Mouse (Mus musculus): ENCODE data around the gene Dclk1. TPM values are rescaled to one million over a fixed set of nuclear protein-coding genes. Genes with fewer than 3 reads are reported as not detected.

The Dclk1 gene
- polyA plus RNA-seq, 1 experiment from 2014 or later, result 9.5 TPM

GRCm38 (mm10) chr3:55260139-55260538 is 18.0 kb downstream of the Dclk1 start:
- Histone ChIP-seq H3K4me1 (ENCODE audit: control insufficient read depth in 2 of 2, insufficient read depth in 2 of 2, low read length in 2 of 2) (peaks cover 5 to 8% of the 10 kb centered on the region in 2 experiments; a peak in 2 of 4 replicates), H3K36me3 (ENCODE audit: control insufficient read depth, insufficient read depth, low read length) (no peaks in the 10 kb centered on the region), H3K27me3 (ENCODE audit: control insufficient read depth, insufficient read depth, low read length) (no peaks in the 10 kb centered on the region), H3K4me2 (ENCODE audit: low read length) (peak overlapping the region; percentile 24; the same call in 1 of the 2 replicates), H3K27ac (replicated peaks in 1 of 2; ENCODE audit: control insufficient read depth in 1 of 2, insufficient read depth in 1 of 2, low read depth in 2 of 2, low read length in 2 of 2) (no peak overlapping the region), H3K9me3 (ENCODE audit: control insufficient read depth, low read length) (no peaks in the 10 kb centered on the region), H3K9ac (ENCODE audit: low read length) (no peak overlapping the region), H3K4me3 (ENCODE audit: control insufficient read depth in 1 of 2, insufficient read depth in 1 of 2, low read depth in 1 of 2, low read length in 2 of 2) (no peak overlapping the region)
- ATAC-seq (ENCODE audit: insufficient number of reproducible peaks, insufficient read depth, low FRiP score, low read depth), result no peak
- 44% methylated on average over 7 of the region's 7 CpGs for WGBS

- Histone ChIP-seq H3K4me2 (ENCODE audit: low read length) (no peak overlapping the region), H3K4me3 (ENCODE audit: control insufficient read depth in 1 of 2, insufficient read depth in 1 of 2, low read depth in 1 of 2, low read length in 2 of 2) (no peak overlapping the region), H3K4me1 (ENCODE audit: control insufficient read depth in 2 of 2, insufficient read depth in 2 of 2, low read length in 2 of 2) (peaks cover 0 to 3% of the 10 kb centered on the region in 2 experiments; a peak in 2 of 4 replicates), H3K9ac (ENCODE audit: low read length) (no peak overlapping the region), H3K27me3 (ENCODE audit: control insufficient read depth, insufficient read depth, low read length) (no peaks in the 10 kb centered on the region), H3K36me3 (ENCODE audit: control insufficient read depth, insufficient read depth, low read length) (no peaks in the 10 kb centered on the region), H3K27ac (replicated peaks in 1 of 2; ENCODE audit: control insufficient read depth in 1 of 2, insufficient read depth in 1 of 2, low read depth in 2 of 2, low read length in 2 of 2) (no peak overlapping the region), H3K9me3 (ENCODE audit: control insufficient read depth, low read length) (no peaks in the 10 kb centered on the region)
- ATAC-seq (ENCODE audit: insufficient number of reproducible peaks, insufficient read depth, low FRiP score, low read depth), result no peak
- 84% methylated on average over 5 of the region's 5 CpGs for WGBS
These were observed 23.9 kb downstream of the Dclk1 start for GRCm38 (mm10) chr3:55266091-55266490.

GRCm38 (mm10) chr3:55269802-55270201 is 27.6 kb downstream of the Dclk1 start:
- Histone ChIP-seq H3K9me3 (ENCODE audit: control insufficient read depth, low read length) (no peaks in the 10 kb centered on the region), H3K27me3 (ENCODE audit: control insufficient read depth, insufficient read depth, low read length) (no peaks in the 10 kb centered on the region), H3K4me2 (ENCODE audit: low read length) (no peak overlapping the region), H3K27ac (replicated peaks in 1 of 2; ENCODE audit: control insufficient read depth in 1 of 2, insufficient read depth in 1 of 2, low read depth in 2 of 2, low read length in 2 of 2) (no peak overlapping the region), H3K4me1 (ENCODE audit: control insufficient read depth in 2 of 2, insufficient read depth in 2 of 2, low read length in 2 of 2) (peaks cover 4 to 9% of the 10 kb centered on the region in 2 experiments; a peak in 2 of 4 replicates), H3K9ac (ENCODE audit: low read length) (no peak overlapping the region), H3K4me3 (ENCODE audit: control insufficient read depth in 1 of 2, insufficient read depth in 1 of 2, low read depth in 1 of 2, low read length in 2 of 2) (no peak overlapping the region), H3K36me3 (ENCODE audit: control insufficient read depth, insufficient read depth, low read length) (no peaks in the 10 kb centered on the region)
- no peak for ATAC-seq (ENCODE audit: insufficient number of reproducible peaks, insufficient read depth, low FRiP score, low read depth)
- 47% methylated on average over 4 of the region's 4 CpGs for WGBS

GRCm38 (mm10) chr3:55270345-55270744 is 28.2 kb downstream of the Dclk1 start:
- no peak overlapping the region for H3K4me3 ChIP-seq (ENCODE audit: control insufficient read depth in 1 of 2, insufficient read depth in 1 of 2, low read depth in 1 of 2, low read length in 2 of 2)
- H3K4me2 ChIP-seq (ENCODE audit: low read length), result no peak overlapping the region
- no peaks in the 10 kb centered on the region for H3K36me3 ChIP-seq (ENCODE audit: control insufficient read depth, insufficient read depth, low read length)
- H3K27ac ChIP-seq (replicated peaks in 1 of 2; ENCODE audit: control insufficient read depth in 1 of 2, insufficient read depth in 1 of 2, low read depth in 2 of 2, low read length in 2 of 2), result no peak overlapping the region
- WGBS, result 77% methylated on average over 3 of the region's 3 CpGs
- no peak overlapping the region for H3K9ac ChIP-seq (ENCODE audit: low read length)
- no peaks in the 10 kb centered on the region for H3K27me3 ChIP-seq (ENCODE audit: control insufficient read depth, insufficient read depth, low read length)
- H3K4me1 ChIP-seq (ENCODE audit: control insufficient read depth in 2 of 2, insufficient read depth in 2 of 2, low read length in 2 of 2), result peaks cover 4 to 9% of the 10 kb centered on the region in 2 experiments; a peak in 2 of 4 replicates
- no peaks in the 10 kb centered on the region for H3K9me3 ChIP-seq (ENCODE audit: control insufficient read depth, low read length)
- ATAC-seq (ENCODE audit: insufficient number of reproducible peaks, insufficient read depth, low FRiP score, low read depth), result no peak

- H3K36me3 ChIP-seq (ENCODE audit: control insufficient read depth, insufficient read depth, low read length), result no peaks in the 10 kb centered on the region
- no peak for ATAC-seq (ENCODE audit: insufficient number of reproducible peaks, insufficient read depth, low FRiP score, low read depth)
- no peaks in the 10 kb centered on the region for H3K27me3 ChIP-seq (ENCODE audit: control insufficient read depth, insufficient read depth, low read length)
- H3K4me3 ChIP-seq (ENCODE audit: control insufficient read depth in 1 of 2, insufficient read depth in 1 of 2, low read depth in 1 of 2, low read length in 2 of 2), result no peak overlapping the region
- WGBS, result 83% methylated on average over 5 of the region's 5 CpGs
- no peak overlapping the region for H3K4me2 ChIP-seq (ENCODE audit: low read length)
- H3K4me1 ChIP-seq (ENCODE audit: control insufficient read depth in 2 of 2, insufficient read depth in 2 of 2, low read length in 2 of 2), result peaks cover 4 to 9% of the 10 kb centered on the region in 2 experiments; a peak in 2 of 4 replicates
- H3K27ac ChIP-seq (replicated peaks in 1 of 2; ENCODE audit: control insufficient read depth in 1 of 2, insufficient read depth in 1 of 2, low read depth in 2 of 2, low read length in 2 of 2), result no peak overlapping the region
- H3K9ac ChIP-seq (ENCODE audit: low read length), result no peak overlapping the region
- H3K9me3 ChIP-seq (ENCODE audit: control insufficient read depth, low read length), result no peaks in the 10 kb centered on the region
These were observed 28.8 kb downstream of the Dclk1 start for GRCm38 (mm10) chr3:55270920-55271319.

- Histone ChIP-seq H3K9ac (ENCODE audit: low read length) (no peak overlapping the region), H3K4me1 (ENCODE audit: control insufficient read depth in 2 of 2, insufficient read depth in 2 of 2, low read length in 2 of 2) (peaks cover 4 to 9% of the 10 kb centered on the region in 2 experiments; a peak in 2 of 4 replicates)
- ATAC-seq (ENCODE audit: insufficient number of reproducible peaks, insufficient read depth, low FRiP score, low read depth), result no peak
These were observed 30.4 kb downstream of the Dclk1 start for GRCm38 (mm10) chr3:55272536-55272935.

GRCm38 (mm10) chr3:55276446-55276845 is 34.3 kb downstream of the Dclk1 start:
- no peaks in the 10 kb centered on the region for H3K27me3 ChIP-seq (ENCODE audit: control insufficient read depth, insufficient read depth, low read length)
- no peaks in the 10 kb centered on the region for H3K9me3 ChIP-seq (ENCODE audit: control insufficient read depth, low read length)
- H3K4me2 ChIP-seq (ENCODE audit: low read length), result no peak overlapping the region
- WGBS, result 90% methylated on average over 3 of the region's 3 CpGs
- peaks cover 4 to 5% of the 10 kb centered on the region in 2 experiments; a peak in 2 of 4 replicates for H3K4me1 ChIP-seq (ENCODE audit: control insufficient read depth in 2 of 2, insufficient read depth in 2 of 2, low read length in 2 of 2)
- no peak for ATAC-seq (ENCODE audit: insufficient number of reproducible peaks, insufficient read depth, low FRiP score, low read depth)
- no peak overlapping the region for H3K9ac ChIP-seq (ENCODE audit: low read length)
- no peaks in the 10 kb centered on the region for H3K36me3 ChIP-seq (ENCODE audit: control insufficient read depth, insufficient read depth, low read length)
- no peak overlapping the region for H3K27ac ChIP-seq (replicated peaks in 1 of 2; ENCODE audit: control insufficient read depth in 1 of 2, insufficient read depth in 1 of 2, low read depth in 2 of 2, low read length in 2 of 2)
- H3K4me3 ChIP-seq (ENCODE audit: control insufficient read depth in 1 of 2, insufficient read depth in 1 of 2, low read depth in 1 of 2, low read length in 2 of 2), result no peak overlapping the region

More at GRCm38 (mm10) chr3:55272536-55272935, 30.4 kb downstream of the Dclk1 start:
- no peak overlapping the region for H3K4me2 ChIP-seq (ENCODE audit: low read length)
- 44% methylated on average over 6 of the region's 6 CpGs for WGBS
- H3K9me3 ChIP-seq (ENCODE audit: control insufficient read depth, low read length), result no peaks in the 10 kb centered on the region
- no peaks in the 10 kb centered on the region for H3K27me3 ChIP-seq (ENCODE audit: control insufficient read depth, insufficient read depth, low read length)
- no peak overlapping the region for H3K4me3 ChIP-seq (ENCODE audit: control insufficient read depth in 1 of 2, insufficient read depth in 1 of 2, low read depth in 1 of 2, low read length in 2 of 2)
- H3K27ac ChIP-seq (replicated peaks in 1 of 2; ENCODE audit: control insufficient read depth in 1 of 2, insufficient read depth in 1 of 2, low read depth in 2 of 2, low read length in 2 of 2), result no peak overlapping the region
- no peaks in the 10 kb centered on the region for H3K36me3 ChIP-seq (ENCODE audit: control insufficient read depth, insufficient read depth, low read length)

- Histone ChIP-seq H3K4me2 (ENCODE audit: low read length) (no peak overlapping the region), H3K9ac (ENCODE audit: low read length) (no peak overlapping the region), H3K27ac (replicated peaks in 1 of 2; ENCODE audit: control insufficient read depth in 1 of 2, insufficient read depth in 1 of 2, low read depth in 2 of 2, low read length in 2 of 2) (no peak overlapping the region), H3K4me3 (ENCODE audit: control insufficient read depth in 1 of 2, insufficient read depth in 1 of 2, low read depth in 1 of 2, low read length in 2 of 2) (no peak overlapping the region), H3K36me3 (ENCODE audit: control insufficient read depth, insufficient read depth, low read length) (no peaks in the 10 kb centered on the region), H3K9me3 (ENCODE audit: control insufficient read depth, low read length) (no peaks in the 10 kb centered on the region), H3K27me3 (ENCODE audit: control insufficient read depth, insufficient read depth, low read length) (no peaks in the 10 kb centered on the region), H3K4me1 (ENCODE audit: control insufficient read depth in 2 of 2, insufficient read depth in 2 of 2, low read length in 2 of 2) (peaks cover 4 to 5% of the 10 kb centered on the region in 2 experiments; a peak in 2 of 4 replicates)
- WGBS, result 100% methylated on average over 1 of the region's 1 CpGs
- ATAC-seq (ENCODE audit: insufficient number of reproducible peaks, insufficient read depth, low FRiP score, low read depth), result no peak
These were observed 34.7 kb downstream of the Dclk1 start for GRCm38 (mm10) chr3:55276851-55277250.
